Mouse (Mus musculus) limb, embryonic 15.5 days (tissue): ENCODE measurements around the gene Gna11. TPM values are rescaled to one million over a fixed set of nuclear protein-coding genes. Genes with fewer than 3 reads are reported as not detected.
A peak's percentile ranks its signal among the peaks of the same experiment; 100 is the strongest.

Source experiments
- ATAC-seq: fragments of 200-750 bp; cut with Nextera tagmentation; 2 replicates; pipeline ENCODE4 v1.8.0; 2017; ENCODE audit warnings: low read depth, moderate TSS enrichment; ENCODE audit not compliant: insufficient number of reproducible peaks, low FRiP score, low TSS enrichment
- H3K27ac ChIP-seq: fragments of 300-500 bp; sonication (generic); 2 replicates; pipeline ENCODE4 v1.5.1; 2015; ENCODE audit warnings: moderate library complexity, mild to moderate bottlenecking, inconsistent platforms
- H3K27me3 ChIP-seq: fragments of 300-500 bp; sonication (generic); 2 replicates; pipeline ENCODE4 v1.6.1; 2015; ENCODE audit warnings: inconsistent platforms
- H3K36me3 ChIP-seq: fragments of 300-500 bp; sonication (generic); 2 replicates; pipeline ENCODE4 v1.6.1; 2015; ENCODE audit warnings: inconsistent platforms
- H3K4me1 ChIP-seq: fragments of 300-500 bp; sonication (generic); 2 replicates; pipeline ENCODE4 v1.6.1; 2015; ENCODE audit warnings: inconsistent platforms
- H3K4me2 ChIP-seq: fragments of 300-500 bp; sonication (generic); 2 replicates; pipeline ENCODE4 v1.6.1; 2015; ENCODE audit warnings: mild to moderate bottlenecking, inconsistent platforms
- H3K4me3 ChIP-seq: fragments of 300-500 bp; sonication (generic); 2 replicates; pipeline ENCODE4 v1.5.1; 2015; ENCODE audit warnings: mild to moderate bottlenecking, inconsistent platforms
- H3K9ac ChIP-seq: fragments of 300-500 bp; sonication (generic); 2 replicates; pipeline ENCODE4 v1.6.1; 2015; ENCODE audit warnings: inconsistent platforms
- H3K9me3 ChIP-seq: fragments of 300-500 bp; sonication (generic); 2 replicates; pipeline ENCODE4 v1.6.1; 2016; ENCODE audit warnings: inconsistent platforms
- WGBS: fragments of 180-500 bp; shearing (Covaris S2); methylation state at CpG from one replicate; pipeline ENCODE4 v1.1.7; 2015; 5-methylcytosine and 5-hydroxymethylcytosine counted together
- polyA plus RNA-seq: library from polyadenylated mRNA; unstranded; fragments of >200 nt; fragmentation: Nextera tagmentation; extraction: Ambion mirVana; gene quantifications from 2 replicates; pipeline ENCODE4 v1.2.1, GENCODE M21; 2015

Gna11 gene
- polyA plus RNA-seq, 1 experiment from 2014 or later = 81.7 TPM

DNA sequence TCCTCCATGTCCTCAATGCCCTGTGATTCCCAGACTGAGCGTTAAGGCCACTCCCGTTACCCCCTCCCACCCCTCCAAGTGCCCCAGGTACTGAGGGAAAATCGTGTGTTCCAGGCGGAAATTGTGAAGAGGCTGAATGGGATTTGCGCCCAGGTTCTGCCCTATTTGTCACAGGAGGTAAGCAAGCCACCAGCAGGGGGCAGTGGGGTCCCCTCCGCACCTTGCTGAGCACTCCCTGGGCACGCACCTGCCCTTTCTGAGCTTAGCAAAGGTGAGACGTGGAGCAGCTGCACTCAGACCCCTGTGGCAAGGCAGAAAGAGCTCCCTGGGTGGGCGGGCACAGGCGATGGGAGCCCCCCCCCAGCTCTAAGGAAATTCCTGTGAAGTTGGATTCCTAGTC lies 19.7 kb upstream of the Gna11 start:
- 26% methylated on average over 10 of the region's 10 CpGs for WGBS
- Histone ChIP-seq H3K27ac (0 out of 2 replicates have a peak overlapping the region, but pooled peaks have one; percentile 47), H3K27me3 (no peaks in the 10 kb centered on the region), H3K9ac (no peak overlapping the region), H3K4me2 (peak overlapping the region; percentile 43; the same call in 1 of the 2 replicates), H3K4me3 (no peak overlapping the region), H3K9me3 (no peaks in the 10 kb centered on the region), H3K36me3 (peaks cover 36% of the 10 kb centered on the region), H3K4me1 (peaks cover 68% of the 10 kb centered on the region)
- no peak for ATAC-seq

DNA sequence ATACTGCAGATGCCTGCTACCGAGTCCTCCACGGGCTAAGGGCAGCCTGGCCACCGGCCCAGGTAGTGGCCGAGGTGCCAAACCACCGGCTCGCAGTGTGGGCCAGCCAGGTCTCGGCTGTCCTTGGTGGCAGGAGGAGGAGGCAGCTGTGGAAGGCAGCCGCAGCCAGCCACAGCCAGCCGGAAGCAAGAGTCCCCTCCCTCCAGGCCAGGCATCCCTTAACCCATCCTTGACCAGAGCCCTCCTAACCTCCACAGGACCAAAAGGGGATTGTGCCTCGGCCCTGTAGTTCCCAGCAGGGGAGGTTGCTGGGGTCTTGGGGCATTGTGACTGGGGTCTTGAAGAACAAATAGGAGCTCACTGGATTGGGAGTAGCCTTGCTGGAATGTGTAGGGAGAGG lies 19.2 kb upstream of the Gna11 start:
- H3K27me3 ChIP-seq = no peaks in the 10 kb centered on the region
- peaks cover 36% of the 10 kb centered on the region for H3K36me3 ChIP-seq
- peak overlapping the region; percentile 29 for H3K4me3 ChIP-seq
- H3K4me1 ChIP-seq = peaks cover 63% of the 10 kb centered on the region
- H3K9ac ChIP-seq = no peak overlapping the region
- peak overlapping the region; percentile 43 for H3K4me2 ChIP-seq
- WGBS = 7% methylated on average over 10 of the region's 10 CpGs
- H3K27ac ChIP-seq = peak overlapping the region; percentile 47; the same call in 1 of the 2 replicates
- peak; percentile 16; the same call in 1 of the 2 replicates for ATAC-seq
- no peaks in the 10 kb centered on the region for H3K9me3 ChIP-seq

DNA sequence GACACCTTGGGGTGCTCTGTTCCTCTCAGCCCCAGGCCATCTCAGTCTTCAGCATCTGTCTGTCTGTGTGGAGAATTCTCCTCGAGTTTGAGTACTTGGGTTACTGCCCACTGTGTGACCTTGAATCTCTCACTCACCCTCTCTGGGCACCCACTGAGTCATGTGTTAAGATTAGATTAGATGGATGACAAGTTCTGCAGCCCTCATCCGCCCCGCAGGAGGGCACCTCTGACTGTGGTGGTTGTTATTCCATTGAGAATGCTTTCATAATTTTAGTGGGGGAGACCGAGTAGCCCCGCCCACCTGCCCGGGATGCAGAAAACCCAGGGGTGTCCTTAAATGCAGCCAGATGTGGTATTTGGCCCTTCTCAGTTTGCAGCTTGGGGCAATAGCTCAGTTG lies 18.5 kb upstream of the Gna11 start:
- no peaks in the 10 kb centered on the region for H3K9me3 ChIP-seq
- H3K27ac ChIP-seq = peak overlapping the region; percentile 47
- no peak overlapping the region for H3K9ac ChIP-seq
- peaks cover 36% of the 10 kb centered on the region for H3K36me3 ChIP-seq
- WGBS = 19% methylated on average over 6 of the region's 6 CpGs
- no peaks in the 10 kb centered on the region for H3K27me3 ChIP-seq
- peaks cover 62% of the 10 kb centered on the region for H3K4me1 ChIP-seq
- peak overlapping the region; percentile 29 for H3K4me3 ChIP-seq
- no peak for ATAC-seq
- peak overlapping the region; percentile 43; the same call in 1 of the 2 replicates for H3K4me2 ChIP-seq

DNA sequence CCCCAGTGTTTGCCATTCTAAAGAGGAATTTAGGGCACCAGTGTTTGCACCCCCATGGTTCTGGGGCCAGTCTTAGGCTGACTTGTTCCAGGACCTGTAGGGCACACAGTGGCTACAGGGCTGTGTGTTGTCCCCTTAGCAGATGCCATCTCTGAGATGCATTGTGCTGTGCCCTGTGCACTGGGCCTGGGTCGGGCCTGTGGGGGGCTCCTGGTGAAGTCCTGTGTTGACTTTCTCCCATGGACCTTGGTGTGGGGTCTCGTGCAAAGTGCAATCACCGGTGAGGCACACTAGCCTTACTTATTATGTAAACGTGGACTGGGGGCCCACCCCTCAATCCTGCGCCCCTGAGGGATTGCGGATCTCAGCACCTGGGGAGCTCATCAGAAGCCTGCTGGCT lies 17.4 kb upstream of the Gna11 start:
- 0 out of 2 replicates have a peak overlapping the region, but pooled peaks have one; percentile 14 for H3K9ac ChIP-seq
- 0 out of 2 replicates have a peak overlapping the region, but pooled peaks have one; percentile 11 for H3K27ac ChIP-seq
- H3K27me3 ChIP-seq = no peaks in the 10 kb centered on the region
- no peak for ATAC-seq
- no peak overlapping the region for H3K4me2 ChIP-seq
- no peak overlapping the region for H3K4me3 ChIP-seq
- peaks cover 36% of the 10 kb centered on the region for H3K36me3 ChIP-seq
- H3K9me3 ChIP-seq = no peaks in the 10 kb centered on the region
- peaks cover 58% of the 10 kb centered on the region for H3K4me1 ChIP-seq
- WGBS = 75% methylated on average over 6 of the region's 6 CpGs

DNA sequence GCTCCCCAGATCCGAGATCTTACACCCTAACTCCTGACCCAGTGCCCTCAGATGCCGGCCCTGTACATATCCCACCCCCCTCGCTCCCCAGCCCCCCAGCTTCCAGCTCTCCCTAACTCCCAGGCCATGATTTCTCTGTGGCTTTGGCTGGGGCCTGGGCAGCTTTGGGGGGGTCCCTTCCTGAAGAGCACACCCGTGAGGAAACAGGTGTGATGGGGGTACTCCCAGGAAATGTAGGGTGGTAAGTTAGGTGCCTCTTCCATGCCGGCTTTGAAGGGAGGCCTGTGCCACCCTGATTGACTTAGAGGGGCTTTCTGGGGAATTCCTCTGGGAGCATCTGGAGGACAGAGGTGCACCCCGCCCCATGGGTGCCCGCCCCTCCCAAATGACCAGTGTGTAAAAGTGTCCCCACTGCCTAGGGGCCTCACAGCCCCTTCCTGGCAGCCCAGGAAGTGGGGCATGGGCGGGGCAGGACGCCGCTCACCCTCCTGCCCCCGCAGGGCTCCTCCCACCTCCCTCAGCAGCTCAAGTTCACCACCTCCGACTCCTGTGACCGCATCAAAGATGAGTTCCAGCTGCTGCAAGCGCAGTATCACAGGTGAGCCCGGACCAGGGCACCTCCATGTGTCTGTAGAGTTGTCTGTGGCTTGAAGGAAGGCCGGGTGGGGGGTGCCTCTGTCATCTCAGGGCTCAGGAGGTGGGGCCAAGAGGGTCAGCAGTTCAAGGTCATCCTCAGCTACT lies 15.9 kb upstream of the Gna11 start:
- H3K4me2 ChIP-seq = peak overlapping the region; percentile 80
- peak overlapping the region; percentile 82 for H3K4me3 ChIP-seq
- peak overlapping the region; percentile 91 for H3K27ac ChIP-seq
- no peak for ATAC-seq
- no peaks in the 10 kb centered on the region for H3K9me3 ChIP-seq
- WGBS = 13% methylated on average over 16 of the region's 16 CpGs
- peaks cover 58% of the 10 kb centered on the region for H3K4me1 ChIP-seq
- peaks cover 24% of the 10 kb centered on the region for H3K36me3 ChIP-seq
- H3K27me3 ChIP-seq = no peaks in the 10 kb centered on the region
- H3K9ac ChIP-seq = peak overlapping the region; percentile 92

DNA sequence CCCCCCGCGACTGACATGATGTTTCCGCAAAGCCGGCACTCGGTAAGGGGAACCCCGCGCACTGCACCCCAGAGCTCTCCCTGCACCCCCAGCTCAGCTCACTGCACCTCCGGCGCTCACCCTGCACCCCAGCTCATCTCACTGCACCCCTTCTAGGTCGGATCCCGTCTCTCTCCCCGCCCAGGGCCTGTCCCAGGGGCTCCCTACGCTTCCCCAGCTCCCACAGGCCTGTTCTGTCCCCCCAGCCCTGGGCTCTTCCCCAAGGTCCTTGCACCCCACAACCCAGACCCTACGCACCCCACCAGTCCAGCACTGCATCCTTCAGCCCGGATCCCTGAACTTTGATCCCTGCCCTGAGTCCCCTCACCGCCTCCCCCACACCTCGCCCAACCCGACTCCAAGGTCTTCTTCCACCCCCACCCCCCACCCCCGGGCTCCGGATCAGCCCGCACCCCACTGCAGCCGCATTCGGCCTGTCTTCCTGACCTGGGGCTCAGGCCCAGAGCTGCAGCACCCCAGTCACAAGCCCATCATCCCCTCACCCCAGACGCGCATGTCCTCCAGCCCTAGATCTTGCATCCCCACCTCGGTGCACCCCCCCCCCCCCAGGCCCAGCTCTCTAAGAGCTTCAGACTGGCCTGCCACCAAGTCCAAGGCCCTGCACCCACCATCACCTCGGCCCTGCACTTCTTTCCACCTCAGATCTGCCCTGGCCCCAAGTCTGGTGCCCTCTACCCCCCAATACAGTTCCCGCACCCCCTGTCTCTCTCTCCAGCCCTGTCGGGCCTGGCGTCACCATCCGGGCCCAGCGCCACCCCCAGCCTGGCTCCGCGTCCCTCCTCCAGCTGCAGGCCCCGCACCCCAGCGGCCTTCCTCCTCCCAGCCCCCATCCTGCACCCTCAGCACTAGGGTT lies 14.9 kb upstream of the Gna11 start:
- peak overlapping the region; percentile 82 for H3K4me3 ChIP-seq
- H3K27ac ChIP-seq = peak overlapping the region; percentile 91
- peaks cover 48% of the 10 kb centered on the region for H3K4me1 ChIP-seq
- peak overlapping the region; percentile 80 for H3K4me2 ChIP-seq
- H3K9me3 ChIP-seq = no peaks in the 10 kb centered on the region
- no peak; the same call in 1 of the 2 replicates for ATAC-seq
- H3K9ac ChIP-seq = peak overlapping the region; percentile 92
- WGBS = under 1% methylated on average over 35 of the region's 36 CpGs
- H3K36me3 ChIP-seq = peaks cover 13% of the 10 kb centered on the region
- no peaks in the 10 kb centered on the region for H3K27me3 ChIP-seq

DNA sequence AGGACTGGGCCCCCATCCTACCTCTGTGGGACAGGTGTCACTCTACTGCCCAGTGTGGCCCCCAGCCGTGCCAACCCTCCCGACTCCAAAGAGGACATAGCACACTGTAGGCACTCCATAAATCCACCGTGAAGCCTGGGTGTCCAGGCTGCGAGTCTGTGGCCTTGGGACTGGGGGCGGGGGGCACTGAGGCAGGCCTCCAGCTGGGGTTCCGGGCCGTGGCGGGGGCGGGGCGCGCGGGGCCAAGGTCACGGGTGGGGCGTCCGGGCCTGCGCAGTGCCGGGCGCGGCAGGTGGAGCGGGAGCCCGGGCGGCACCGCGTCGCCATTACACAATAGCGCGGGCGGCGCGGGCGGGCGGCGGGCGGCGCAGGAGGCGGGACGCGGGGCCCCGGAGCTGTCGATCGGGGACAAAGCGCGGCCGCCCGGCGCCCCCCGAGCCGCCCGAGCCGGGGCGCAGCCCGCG lies 14.2 kb upstream of the Gna11 start, which contains the start of gene Aes:
TSS of gene Aes (plus strand) at position 326 of the 464 bp plus-strand sequence.
- H3K4me3 ChIP-seq = peak within 1 kb of the TSS; percentile 82
- peak within 1 kb of the TSS; percentile 91 for H3K27ac ChIP-seq
- H3K4me2 ChIP-seq = peak within 1 kb of the TSS; percentile 80
- WGBS = under 1% methylated on average over 27 of the region's 53 CpGs
- H3K27me3 ChIP-seq = no peaks in the 10 kb centered on the region
- H3K36me3 ChIP-seq = peaks cover 8% of the 10 kb centered on the region; the same call in 1 of the 2 replicates
- H3K9me3 ChIP-seq = no peaks in the 10 kb centered on the region
- H3K4me1 ChIP-seq = peaks cover 41% of the 10 kb centered on the region
- ATAC-seq = 0 out of 2 replicates have a peak, but pooled peaks have one; percentile 46
- peak within 1 kb of the TSS; percentile 92 for H3K9ac ChIP-seq

DNA sequence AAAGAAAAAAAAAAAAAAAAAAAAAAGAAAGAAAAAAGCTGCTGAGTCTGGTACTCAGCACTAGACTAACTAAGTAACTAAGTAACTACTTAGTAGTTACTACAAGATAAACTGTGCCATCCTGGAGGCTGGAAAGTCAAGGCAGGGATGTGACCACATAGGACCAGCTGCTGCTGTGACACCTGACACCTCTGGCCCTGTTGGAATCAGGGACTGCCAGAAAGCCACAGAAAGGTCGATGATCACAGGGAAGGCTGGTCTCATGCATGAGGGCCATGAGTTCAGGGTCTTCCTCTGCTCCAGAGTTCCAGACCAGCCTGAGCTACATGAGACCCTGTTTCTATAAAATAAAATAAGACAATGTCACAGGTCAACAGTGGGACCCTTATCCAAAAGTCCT lies 12.5 kb upstream of the Gna11 start:
- Histone ChIP-seq H3K9ac (no peak overlapping the region), H3K4me2 (no peak overlapping the region), H3K4me1 (peaks cover 26% of the 10 kb centered on the region), H3K36me3 (peaks cover 8% of the 10 kb centered on the region; the same call in 1 of the 2 replicates), H3K9me3 (no peaks in the 10 kb centered on the region), H3K4me3 (no peak overlapping the region), H3K27me3 (no peaks in the 10 kb centered on the region), H3K27ac (no peak overlapping the region)
- WGBS = 19% methylated on average over 1 of the region's 1 CpGs
- ATAC-seq = no peak

DNA sequence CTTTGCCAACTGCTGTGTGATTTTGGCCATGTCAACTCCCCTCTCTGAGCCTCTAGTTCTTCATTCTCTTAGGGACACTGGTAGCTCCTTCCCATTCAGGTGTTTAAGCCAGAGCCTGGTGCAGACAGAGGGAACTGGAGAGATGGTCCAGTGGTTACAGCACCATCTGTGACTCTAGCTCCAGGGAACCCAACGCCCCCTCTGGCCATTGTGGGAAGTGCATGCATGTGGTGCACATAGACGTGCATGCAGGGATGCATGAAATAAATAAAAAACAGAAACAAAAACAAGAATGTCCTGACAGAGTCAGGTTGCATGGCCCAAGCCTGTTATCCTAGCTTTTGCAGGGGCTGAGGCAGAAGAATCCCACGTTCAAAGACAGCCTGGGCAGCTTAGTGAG lies 11.3 kb upstream of the Gna11 start:
- H3K4me2 ChIP-seq = no peak overlapping the region
- H3K4me3 ChIP-seq = no peak overlapping the region
- H3K9ac ChIP-seq = no peak overlapping the region
- H3K36me3 ChIP-seq = 0 out of 2 replicates have a peak, but pooled peaks cover 3% of the 10 kb centered on the region
- no peak overlapping the region for H3K27ac ChIP-seq
- no peaks in the 10 kb centered on the region for H3K27me3 ChIP-seq
- peaks cover 24% of the 10 kb centered on the region for H3K4me1 ChIP-seq
- ATAC-seq = no peak
- 76% methylated on average over 3 of the region's 3 CpGs for WGBS
- H3K9me3 ChIP-seq = no peaks in the 10 kb centered on the region

DNA sequence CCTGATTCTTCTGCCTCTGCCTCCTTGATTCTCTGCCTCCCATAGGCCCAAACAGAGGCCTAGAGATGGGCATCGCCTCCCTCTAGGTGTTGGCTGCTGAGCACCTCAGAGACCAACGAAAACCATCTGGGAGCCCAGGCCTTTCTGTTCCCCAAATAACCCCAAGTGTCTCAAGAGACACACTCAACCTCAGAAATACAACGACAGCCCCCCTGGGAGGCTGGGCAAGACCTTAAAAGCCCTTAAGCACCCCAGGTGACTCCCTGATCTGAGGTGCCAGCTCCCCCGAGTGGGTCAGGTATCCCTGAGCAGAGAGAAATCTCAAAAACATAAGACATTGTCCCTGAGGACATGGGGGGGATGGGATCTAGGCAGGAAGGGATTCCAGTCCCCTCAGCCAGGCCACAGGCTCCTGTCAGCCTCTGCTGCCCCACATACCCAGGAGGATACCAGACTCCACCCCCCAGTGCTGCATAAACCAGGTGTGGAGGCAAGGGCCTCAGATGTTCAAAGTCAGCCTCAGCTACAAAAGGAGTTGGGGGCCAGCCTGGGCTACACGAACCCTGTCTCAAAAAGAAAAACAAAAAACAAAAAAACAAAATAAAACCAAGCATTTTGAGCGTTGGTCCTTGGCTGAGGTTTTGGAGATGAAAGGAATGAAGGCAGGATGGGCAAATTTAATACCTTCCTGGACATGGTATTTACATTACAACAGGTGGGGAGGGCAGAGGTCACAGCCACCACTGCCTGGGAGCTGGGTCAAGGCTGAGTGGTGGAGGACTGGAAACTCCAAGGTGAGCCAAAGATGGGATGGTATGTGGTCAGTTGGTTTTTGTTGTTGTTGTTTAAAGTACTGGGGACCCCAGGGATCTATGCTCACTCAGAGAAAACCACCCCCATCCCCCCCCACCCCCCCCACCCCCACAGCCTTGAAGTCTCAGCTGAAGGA lies 9.1 kb upstream of the Gna11 start:
- no peak overlapping the region for H3K4me2 ChIP-seq
- no peak overlapping the region for H3K4me3 ChIP-seq
- ATAC-seq = no peak
- H3K9me3 ChIP-seq = no peaks in the 10 kb centered on the region
- H3K27ac ChIP-seq = no peak overlapping the region
- no peaks in the 10 kb centered on the region for H3K27me3 ChIP-seq
- H3K36me3 ChIP-seq = no peaks in the 10 kb centered on the region
- no peak overlapping the region for H3K9ac ChIP-seq
- H3K4me1 ChIP-seq = peaks cover 13% of the 10 kb centered on the region
- 75% methylated on average over 6 of the region's 6 CpGs for WGBS

DNA sequence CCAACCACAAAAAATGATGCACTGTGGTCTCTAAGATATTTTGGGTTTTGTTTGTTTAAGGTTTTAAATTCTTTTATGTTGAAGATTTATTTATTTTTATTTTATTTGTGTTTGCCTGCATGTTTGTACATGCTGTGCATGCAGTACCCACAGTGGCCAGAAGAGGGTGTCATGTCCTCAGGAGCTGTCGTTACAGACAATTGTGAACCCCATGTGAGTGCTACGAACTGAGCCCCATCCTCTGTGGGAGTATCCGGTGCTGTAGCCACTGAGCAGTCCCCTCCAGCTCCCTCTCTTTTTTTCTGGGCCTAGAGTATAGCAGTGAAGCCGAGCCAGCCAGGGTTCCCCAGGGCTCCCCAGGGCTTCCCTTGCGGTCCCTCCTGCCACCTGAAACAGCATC lies 8.2 kb upstream of the Gna11 start:
- H3K9ac ChIP-seq = no peak overlapping the region
- no peak overlapping the region for H3K4me3 ChIP-seq
- H3K4me2 ChIP-seq = no peak overlapping the region
- H3K36me3 ChIP-seq = no peaks in the 10 kb centered on the region
- ATAC-seq = no peak
- H3K27me3 ChIP-seq = no peaks in the 10 kb centered on the region
- H3K4me1 ChIP-seq = peaks cover 8% of the 10 kb centered on the region
- H3K9me3 ChIP-seq = no peaks in the 10 kb centered on the region
- H3K27ac ChIP-seq = no peak overlapping the region
- WGBS = 88% methylated on average over 5 of the region's 5 CpGs
